Mouse (Mus musculus): ENCODE data around the gene Gclm.
A peak's percentile ranks its signal among the peaks of the same experiment; 100 is the strongest.

DNA sequence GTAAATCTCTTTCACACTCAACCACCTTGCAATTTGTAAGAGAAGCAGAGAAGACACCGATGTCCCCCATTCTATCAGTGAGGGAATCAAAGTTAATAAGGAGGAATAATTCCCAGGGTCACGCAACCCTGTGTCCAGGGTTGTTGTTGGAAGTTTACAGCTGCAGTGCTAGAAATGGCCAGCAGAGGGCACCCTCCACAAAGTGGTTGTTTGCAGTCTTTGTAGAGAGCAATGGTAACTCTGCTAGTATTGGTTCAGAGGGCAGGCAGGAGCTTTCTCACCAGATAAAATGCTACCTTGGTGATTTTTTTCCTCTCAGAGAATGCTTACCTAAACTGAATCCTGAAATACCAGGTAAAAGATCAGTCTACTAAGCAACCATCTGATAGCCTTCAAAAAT is 66.7 kb downstream of the Gclm start:
- TF ChIP-seq POLR2A (IDR thresholded peaks at IDR 0.05; ENCODE audit: insufficient read depth, low read length) = no peak
- peak; percentile 75 for TF ChIP-seq CTCF (IDR thresholded peaks at IDR 0.05; ENCODE audit: low read depth, low read length)
